Mouse (Mus musculus): ENCODE measurements around the gene F930015N05Rik. TPM values are rescaled to one million over a fixed set of nuclear protein-coding genes. Genes with fewer than 3 reads are reported as not detected.

Gene F930015N05Rik
- not detected for total RNA-seq (2021)
- long read RNA-seq, experiment 1: 0 reads
- long read RNA-seq, experiment 2: 0 reads

DNA sequence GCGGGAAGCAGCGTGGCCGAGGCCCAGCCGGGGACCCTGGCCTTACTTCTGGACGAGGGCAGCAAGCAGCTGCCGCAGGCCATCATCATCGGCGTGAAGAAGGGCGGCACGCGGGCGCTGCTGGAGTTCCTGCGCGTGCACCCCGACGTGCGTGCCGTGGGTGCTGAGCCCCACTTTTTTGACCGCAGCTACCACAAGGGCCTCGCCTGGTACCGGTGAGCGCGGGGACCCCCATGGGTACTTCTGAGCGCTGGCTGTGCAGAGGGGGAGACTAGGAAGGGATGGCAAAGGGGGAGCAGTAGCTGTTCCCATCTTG is at the start of gene F930015N05Rik:
Gene F930015N05Rik (minus strand): TSS at position 242 of the 316 bp plus-strand sequence.
- no peak for DNase-seq

DNA sequence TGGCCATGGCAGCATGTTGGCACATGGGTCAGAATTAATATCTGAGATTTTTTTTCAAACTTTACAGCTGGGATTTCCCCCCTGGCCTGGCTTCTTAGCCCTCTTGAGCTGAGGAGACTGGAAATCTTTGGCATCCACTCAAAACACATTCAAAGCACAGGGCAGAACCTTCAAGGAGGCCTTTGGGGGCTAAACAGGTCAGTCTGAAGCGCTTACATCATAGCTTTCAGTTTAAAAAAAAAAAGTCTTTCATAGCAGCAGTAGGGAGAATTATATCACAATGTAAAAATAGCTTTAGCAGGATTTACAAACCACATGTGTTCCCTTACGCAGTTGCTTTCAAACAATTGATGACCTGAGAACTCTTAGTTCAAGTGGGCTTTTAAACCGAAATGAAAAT is 45.0 kb upstream of the F930015N05Rik start:
- DNase-seq: no peak

GRCm38 (mm10) chr11:64473679-64474078 is 37.2 kb upstream of the F930015N05Rik start:
- no peak for DNase-seq

- no peak for DNase-seq
These were observed 34.2 kb upstream of the F930015N05Rik start for GRCm38 (mm10) chr11:64470689-64471088.

DNA sequence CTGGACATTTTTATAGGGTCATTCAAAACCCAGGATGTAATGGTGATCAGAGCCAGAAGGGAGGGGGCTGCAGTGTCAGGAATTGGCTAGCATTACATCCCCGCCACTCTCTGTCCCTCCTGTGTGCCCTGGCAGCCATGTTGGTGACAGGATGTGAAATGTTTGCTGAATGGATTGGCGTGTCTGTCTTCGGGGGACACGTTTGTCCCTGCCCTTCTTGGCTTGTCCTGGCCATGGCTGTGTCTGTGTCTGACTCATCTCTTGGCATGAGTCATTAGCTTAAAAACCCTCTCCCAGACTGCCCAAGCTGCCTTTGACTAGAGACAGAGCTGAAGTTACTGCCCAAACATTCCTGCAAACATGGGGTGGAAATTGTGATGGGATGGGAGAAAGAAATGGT is 32.3 kb upstream of the F930015N05Rik start:
- peak; percentile 41 to 44 for DNase-seq

DNA sequence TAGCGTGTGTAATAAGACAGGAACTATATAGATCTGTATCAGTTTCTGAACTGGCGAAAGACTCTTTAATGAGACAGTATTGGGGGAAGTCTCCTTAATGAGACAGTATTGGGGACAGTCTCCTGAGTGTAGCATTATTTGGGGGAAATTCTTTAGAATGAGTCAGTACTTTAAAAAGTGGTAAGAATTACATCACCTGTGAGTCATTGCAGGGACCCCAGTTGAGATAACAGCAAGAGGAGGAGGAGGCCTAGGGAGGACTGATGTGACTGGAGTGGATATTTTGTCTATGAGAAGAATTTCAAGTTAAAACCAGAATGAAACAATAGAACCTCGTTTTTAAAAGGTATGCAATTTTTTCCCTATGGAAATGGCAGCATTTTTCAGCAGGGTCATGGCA is 25.3 kb upstream of the F930015N05Rik start:
- DNase-seq: no peak

- DNase-seq: no peak
These were observed 12.3 kb upstream of the F930015N05Rik start for GRCm38 (mm10) chr11:64448586-64449315.

GRCm38 (mm10) chr11:64445227-64445626 is 8.8 kb upstream of the F930015N05Rik start:
- no peak for DNase-seq

- no peak for DNase-seq
These were observed 6.2 kb upstream of the F930015N05Rik start for GRCm38 (mm10) chr11:64442701-64443100.

DNA sequence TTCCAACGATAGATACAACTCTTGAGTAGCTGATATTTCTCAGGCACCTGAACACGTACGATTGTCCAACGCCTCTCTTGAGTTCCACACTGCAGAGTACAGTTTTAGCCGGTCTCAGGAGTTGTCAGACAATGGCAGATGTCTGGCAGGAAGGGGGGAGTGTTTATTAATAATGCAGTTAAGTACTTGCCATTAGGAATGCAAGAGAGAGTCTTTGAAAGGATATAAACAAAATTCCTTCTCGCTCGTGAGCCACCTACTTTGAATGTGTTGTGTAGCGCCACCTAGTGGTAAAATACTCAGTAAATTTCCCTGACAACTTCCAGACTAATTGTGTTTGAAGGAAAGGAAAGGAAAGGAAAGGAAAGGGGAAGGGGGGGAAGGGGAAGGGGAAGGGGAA is 5.7 kb upstream of the F930015N05Rik start:
- peak in 1 of 2 experiments; percentile 27 for DNase-seq

DNA sequence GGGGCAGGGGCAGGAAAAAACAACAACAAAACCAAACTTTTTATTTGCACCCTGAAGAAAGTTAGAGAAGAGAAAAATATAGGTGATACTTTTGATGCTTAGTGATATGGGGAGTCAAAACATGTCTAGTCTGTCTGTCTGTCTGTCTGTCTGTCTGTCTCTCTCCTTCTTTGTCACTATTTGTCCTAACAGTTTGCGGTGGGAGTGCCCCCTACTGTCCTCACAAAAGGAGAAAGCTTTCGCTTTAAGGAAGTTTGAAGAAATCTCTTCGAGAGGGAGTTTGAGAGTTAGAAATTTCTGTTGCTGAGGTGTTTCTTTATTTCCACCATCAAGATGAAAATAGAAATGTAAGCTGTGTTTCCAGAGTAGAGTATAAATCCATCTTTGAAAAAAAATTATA is 2.5 kb upstream of the F930015N05Rik start:
- no peak for DNase-seq

- DNase-seq: no peak
These were observed 1.3 kb upstream of the F930015N05Rik start for GRCm38 (mm10) chr11:64437721-64438120.

- no peak for DNase-seq
These were observed 392 bp upstream of the F930015N05Rik start for GRCm38 (mm10) chr11:64436791-64437298.

GRCm38 (mm10) chr11:64435546-64436411 is 674 bp downstream of the F930015N05Rik start:
- DNase-seq: peak; percentile 30 to 54

- peak; percentile 74 to 81 for DNase-seq
These were observed 1.6 kb downstream of the F930015N05Rik start, which contains the start of gene Hs3st3a1 for GRCm38 (mm10) chr11:64434611-64435545. Gene Hs3st3a1 (plus strand): TSS chr11:64435332.

DNA sequence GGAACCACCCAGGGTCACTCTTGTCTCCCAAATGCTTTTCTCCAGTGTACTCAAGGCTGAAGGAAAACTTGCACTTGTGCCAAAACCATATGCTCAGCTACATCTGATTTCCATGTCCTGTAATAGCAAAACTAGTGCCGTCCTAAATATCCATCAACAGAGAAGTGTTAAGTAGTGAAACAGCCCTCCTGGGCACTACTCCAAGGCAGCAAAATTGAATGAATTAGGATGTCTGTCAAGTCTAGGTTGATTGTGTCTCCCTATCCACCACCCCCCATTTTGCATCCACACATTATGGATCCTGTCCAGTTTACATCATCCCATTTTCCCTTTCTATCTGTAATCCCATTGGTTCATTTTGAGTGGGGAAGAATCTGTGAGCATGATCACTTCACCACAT is 17.5 kb downstream of the F930015N05Rik start:
- no peak for DNase-seq

DNA sequence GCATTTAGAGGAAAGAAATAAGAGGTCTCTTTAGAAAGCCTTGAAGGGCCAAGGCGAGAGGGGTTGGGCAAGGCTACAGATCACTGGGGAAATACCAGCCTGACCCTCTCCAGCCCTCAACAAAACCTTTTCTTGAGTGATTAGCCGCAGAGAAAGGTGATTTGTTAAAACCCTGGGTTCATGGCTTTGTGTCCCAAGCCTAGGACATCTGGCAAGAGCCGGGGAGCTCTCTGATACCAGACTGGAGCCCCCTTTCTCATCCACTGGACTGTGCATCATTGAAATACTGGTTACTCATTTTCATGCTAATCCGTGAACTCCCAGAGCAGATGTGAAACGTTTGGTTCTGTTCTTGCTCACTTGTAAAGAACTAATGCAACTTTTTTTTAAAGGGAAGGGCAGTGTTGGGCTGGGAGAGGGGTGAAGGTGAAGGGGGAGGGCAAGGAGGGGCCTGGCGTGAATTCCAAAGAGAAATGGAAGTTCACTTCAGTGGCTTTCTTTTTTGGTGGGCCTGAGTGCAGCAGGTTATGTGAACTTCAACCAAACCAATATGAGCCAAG is 35.8 kb downstream of the F930015N05Rik start:
- DNase-seq: no peak

GRCm38 (mm10) chr11:64397612-64398011 is 38.8 kb downstream of the F930015N05Rik start:
- no peak for DNase-seq

DNA sequence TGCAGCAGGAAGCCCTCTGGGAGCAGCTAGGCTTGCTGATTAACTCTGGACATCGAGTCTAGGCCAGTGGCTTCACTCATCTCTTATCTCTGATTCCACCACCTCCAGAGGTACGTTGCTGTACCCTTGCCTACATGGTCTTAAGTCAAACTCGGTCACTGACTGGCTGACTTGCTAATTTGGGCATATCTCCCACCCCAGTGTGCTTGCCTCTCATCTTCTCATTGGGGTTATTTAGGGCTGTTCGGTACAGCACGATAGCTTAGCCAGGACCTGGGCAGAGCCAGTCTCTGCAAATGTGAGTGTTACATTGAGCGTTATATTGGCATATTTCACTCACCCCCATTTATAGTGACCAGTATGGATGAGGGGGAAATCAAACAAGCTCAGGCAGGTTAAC is 39.5 kb downstream of the F930015N05Rik start:
- no peak for DNase-seq

DNA sequence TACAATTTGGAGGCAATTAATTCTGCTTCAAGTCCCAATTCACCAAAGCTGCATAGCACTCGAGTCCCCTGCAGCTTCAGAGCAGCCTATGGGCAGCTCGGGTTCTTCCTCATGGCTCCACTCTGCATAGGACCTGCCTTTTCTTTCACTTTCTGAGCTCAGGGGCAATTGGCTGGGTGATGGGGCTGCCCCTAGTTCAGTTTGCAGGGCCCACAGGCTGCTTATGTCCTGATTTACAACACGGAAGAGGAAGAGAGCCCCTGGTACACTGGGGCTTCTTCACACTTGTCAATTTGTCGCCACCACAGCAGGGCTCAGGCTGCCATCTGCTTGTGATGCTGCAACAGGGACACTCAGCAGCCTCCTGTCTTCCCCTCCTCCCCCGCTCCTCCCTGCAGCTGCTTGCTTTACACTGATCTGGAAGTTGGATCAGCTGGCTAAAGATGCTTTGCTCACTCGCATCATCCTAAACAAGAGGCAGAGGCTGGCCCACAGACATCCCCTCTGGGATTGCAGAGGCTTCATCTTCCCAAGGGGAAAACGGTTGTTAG is 40.0 kb downstream of the F930015N05Rik start:
- DNase-seq: peak in 1 of 2 experiments; percentile 4

DNA sequence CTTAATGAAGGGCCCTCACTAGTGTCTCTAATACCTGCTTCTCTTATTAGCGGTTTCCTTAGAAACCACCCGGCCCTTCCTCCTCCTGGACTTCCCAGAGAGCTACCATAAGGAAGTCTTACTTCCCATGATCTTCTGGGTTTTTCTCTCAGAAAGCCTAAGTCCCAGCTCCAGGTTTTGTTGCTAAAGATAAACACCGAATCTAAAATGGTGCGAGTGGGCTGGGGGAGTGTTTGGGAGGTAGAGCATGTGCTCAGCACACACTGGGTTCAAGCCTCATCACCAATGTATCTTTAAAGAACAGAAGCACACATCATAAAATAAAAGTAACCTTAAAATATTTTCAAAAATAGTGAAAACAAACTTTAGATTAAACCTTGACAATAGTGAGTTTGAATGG is 50.1 kb downstream of the F930015N05Rik start:
- no peak for DNase-seq
